Comparison of ENCODE assay signal across 10 mouse cellular contexts in the genomic region with DNA sequence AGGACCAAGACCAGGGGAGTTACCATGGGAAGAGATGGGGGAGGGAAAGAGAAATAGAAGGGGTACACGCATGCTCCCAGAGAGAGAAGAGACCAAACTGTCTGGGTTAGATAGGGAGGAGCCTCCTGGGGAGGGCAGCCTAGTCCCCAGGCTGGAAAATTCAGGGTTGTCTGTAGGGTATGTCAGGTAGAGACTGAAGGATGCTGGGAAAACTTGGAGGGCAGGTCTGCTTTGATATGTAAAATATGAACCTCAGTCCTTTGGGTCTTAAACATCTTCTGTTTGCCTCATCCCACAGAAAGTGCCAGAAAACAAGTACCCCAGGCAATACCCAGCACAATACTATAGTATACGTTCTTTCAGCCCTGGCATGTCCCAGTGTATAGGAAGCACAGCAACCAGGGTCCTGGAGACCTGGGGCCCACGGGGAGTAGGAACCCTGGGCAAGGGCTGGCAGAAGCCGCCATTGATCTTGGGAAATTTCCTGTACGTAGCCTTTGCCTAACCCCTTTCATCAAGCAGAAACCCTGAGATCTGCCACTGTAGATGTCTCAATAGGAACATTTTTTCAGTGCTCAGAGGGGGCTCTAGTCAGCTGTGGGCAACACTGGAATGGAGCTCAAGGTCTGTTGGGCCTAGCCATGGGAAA. TPM values are rescaled to one million over a fixed set of nuclear protein-coding genes. Genes with fewer than 3 reads are reported as not detected.
DNase-seq lines count a peak whose midpoint lies in the region; ATAC-seq and TF ChIP-seq lines count a peak whose summit lies in the region.
"Had no signal": no experiment of that assay in that cellular context is flagged by ENCODE, and none has a peak within 500 bp of the region (broad histone marks: within the 10 kb centered on the region; RNA-seq: fewer than 3 reads in every experiment).

No protein-coding gene starts in this region.

- H3K9ac ChIP-seq in kidney, embryonic 15.5 days: no peak overlapping the region
- H3K9ac ChIP-seq in midbrain, embryonic 14.5 days (replicated peaks; ENCODE audit: low read length): no peak overlapping the region; the same call in 1 of the 2 replicates

- peak overlapping the region; percentile 87 for H3K27ac ChIP-seq in kidney, embryonic 15.5 days
- H3K27ac ChIP-seq in bone marrow, adult 2 months (ENCODE audit: control insufficient read depth, insufficient read depth, low read depth, low read length, poor library complexity): peak overlapping the region; percentile 26; the same call in 1 of the 2 replicates
- peak overlapping the region; percentile 90 for H3K27ac ChIP-seq in hindbrain, embryonic 10.5 days
- H3K27ac ChIP-seq in midbrain, embryonic 14.5 days (replicated peaks; ENCODE audit: low read depth, low read length): peak overlapping the region; percentile 70

- peak overlapping the region; percentile 38 for H3K4me2 ChIP-seq in kidney, embryonic 15.5 days
- H3K4me2 ChIP-seq in midbrain, embryonic 14.5 days (ENCODE audit: low read length): peak overlapping the region; percentile 28

- H3K9me3 ChIP-seq in kidney, embryonic 15.5 days (replicated peaks): no peaks in the 10 kb centered on the region
- H3K9me3 ChIP-seq in hindbrain, embryonic 10.5 days: no peaks in the 10 kb centered on the region
- H3K9me3 ChIP-seq in midbrain, embryonic 14.5 days (ENCODE audit: control insufficient read depth, low read length): no peaks in the 10 kb centered on the region

- peaks cover 89% of the 10 kb centered on the region for H3K4me1 ChIP-seq in kidney, embryonic 15.5 days
- H3K4me1 ChIP-seq in bone marrow, adult 2 months (ENCODE audit: control insufficient read depth, insufficient read depth, low read length): peaks cover 3% of the 10 kb centered on the region
- peaks cover 98% of the 10 kb centered on the region for H3K4me1 ChIP-seq in hindbrain, embryonic 10.5 days (replicated peaks)
- peaks cover 78% of the 10 kb centered on the region for H3K4me1 ChIP-seq in midbrain, embryonic 14.5 days (ENCODE audit: control insufficient read depth, insufficient read depth, low read length)

- WGBS in kidney, embryonic 15.5 days: 70% methylated on average over 5 of the region's 5 CpGs
- 49% methylated on average over 5 of the region's 5 CpGs for WGBS in bone marrow, adult 2 months
- WGBS in hindbrain, embryonic 10.5 days: 29% methylated on average over 5 of the region's 5 CpGs
- WGBS in midbrain, embryonic 14.5 days: 22% methylated on average over 5 of the region's 5 CpGs

- H3K27me3 ChIP-seq in kidney, embryonic 15.5 days: no peaks in the 10 kb centered on the region
- H3K27me3 ChIP-seq in hindbrain, embryonic 10.5 days (ENCODE audit: insufficient read depth, poor library complexity, severe bottlenecking): no peaks in the 10 kb centered on the region
- no peaks in the 10 kb centered on the region for H3K27me3 ChIP-seq in midbrain, embryonic 14.5 days (ENCODE audit: control insufficient read depth, insufficient read depth, low read length)
- H3K27me3 ChIP-seq: CH12.LX had no signal

- TF ChIP-seq POLR2A in bone marrow, adult 2 months (IDR thresholded peaks at IDR 0.05; ENCODE audit: borderline replicate concordance, control insufficient read depth, low read depth, low read length): no peak

- peaks cover 51% of the 10 kb centered on the region for H3K36me3 ChIP-seq in kidney, embryonic 15.5 days
- peaks cover 68% of the 10 kb centered on the region for H3K36me3 ChIP-seq in hindbrain, embryonic 10.5 days
- H3K36me3 ChIP-seq in midbrain, embryonic 14.5 days (ENCODE audit: control insufficient read depth, insufficient read depth, low read length): peaks cover 35% of the 10 kb centered on the region

- TF ChIP-seq CTCF in bone marrow, adult 2 months (IDR thresholded peaks at IDR 0.05; ENCODE audit: control insufficient read depth, insufficient read depth, low read length): no peak

- no peak for DNase-seq in kidney, adult 11 months
- no peak for DNase-seq in hindbrain, embryonic 10.5 days (ENCODE audit: low spot score)
- DNase-seq in midbrain, embryonic 14.5 days: no peak
- DNase-seq in testis, postnatal 10 days (ENCODE audit: low spot score): no peak
- no peak for DNase-seq in adrenal gland, postnatal 25 days
- no peak for DNase-seq in layer of hippocampus, postnatal 14 days (ENCODE audit: low spot score in 2 of 2)
- DNase-seq: spleen, adult 18-20 months had no signal

- no peak overlapping the region for H3K4me3 ChIP-seq in kidney, embryonic 15.5 days (replicated peaks)
- no peak overlapping the region for H3K4me3 ChIP-seq in bone marrow, adult 2 months (replicated peaks; ENCODE audit: control insufficient read depth, low read depth, low read length)
- peak overlapping the region; percentile 27 for H3K4me3 ChIP-seq in hindbrain, embryonic 10.5 days
- no peak overlapping the region for H3K4me3 ChIP-seq in midbrain, embryonic 14.5 days (replicated peaks; ENCODE audit: low read depth, low read length)

- peak; percentile 3; the same call in 1 of the 2 replicates for ATAC-seq in kidney, embryonic 15.5 days (replicated peaks; ENCODE audit: low FRiP score)
- 0 out of 2 replicates have a peak, but pooled peaks have one; percentile 6 for ATAC-seq in midbrain, embryonic 14.5 days (ENCODE audit: low FRiP score, low TSS enrichment)

RNA-seq across cellular contexts. Expression of a gene that starts 9.0 kb away (rescaled TPM):
- polyA plus RNA-seq in kidney, embryonic 15.5 days (2015; fragmentation: Nextera tagmentation; extraction: Ambion mirVana): 83.9 and 96.4 TPM in 2 replicates
- polyA plus RNA-seq in bone marrow, adult 2 months (2011; ENCODE audit: insufficient read depth, insufficient read length, low replicate concordance, missing spikeins): 21.5 and 37.5 TPM in 2 replicates
- 72.6 and 85.8 TPM in 2 replicates for polyA plus RNA-seq in hindbrain, embryonic 10.5 days (2016; fragmentation: Nextera tagmentation; extraction: Ambion mirVana)
- 122 and 142 TPM in 2 replicates for polyA plus RNA-seq in midbrain, embryonic 14.5 days (2014; fragmentation: Nextera tagmentation; extraction: Ambion mirVana)
- total RNA-seq in adrenal gland, postnatal 25 days (2021): 33.7 and 46.7 TPM in 2 replicates
- total RNA-seq in layer of hippocampus, postnatal 14 days (2021): 100 to 1,000 TPM; 209 to 213 TPM

RNA-seq across cellular contexts. Expression of a gene that starts 12.3 kb away (rescaled TPM):
- 2.4 and 2.5 TPM in 2 replicates for polyA plus RNA-seq in kidney, embryonic 15.5 days (2015; fragmentation: Nextera tagmentation; extraction: Ambion mirVana)
- polyA plus RNA-seq in bone marrow, adult 2 months (2011; ENCODE audit: insufficient read depth, insufficient read length, low replicate concordance, missing spikeins): 134 and 235 TPM in 2 replicates
- polyA plus RNA-seq in hindbrain, embryonic 10.5 days (2016; fragmentation: Nextera tagmentation; extraction: Ambion mirVana): 0.50 TPM in 1 of 2 replicates, not detected in the other
- 0.51 and 2.5 TPM in 2 replicates for polyA plus RNA-seq in midbrain, embryonic 14.5 days (2014; fragmentation: Nextera tagmentation; extraction: Ambion mirVana)
- 1.8 and 7.2 TPM in 2 replicates for total RNA-seq in adrenal gland, postnatal 25 days (2021)
- under 1 TPM; 0.55 to 0.76 TPM for total RNA-seq in layer of hippocampus, postnatal 14 days (2021)

RNA-seq across cellular contexts. Expression of a gene that starts 14.8 kb away (rescaled TPM):
- polyA plus RNA-seq in kidney, embryonic 15.5 days (2015; fragmentation: Nextera tagmentation; extraction: Ambion mirVana): 7.6 and 7.8 TPM in 2 replicates
- polyA plus RNA-seq in bone marrow, adult 2 months (2011; ENCODE audit: insufficient read depth, insufficient read length, low replicate concordance, missing spikeins): 8.2 and 9.5 TPM in 2 replicates
- 4.3 and 7.0 TPM in 2 replicates for polyA plus RNA-seq in hindbrain, embryonic 10.5 days (2016; fragmentation: Nextera tagmentation; extraction: Ambion mirVana)
- polyA plus RNA-seq in midbrain, embryonic 14.5 days (2014; fragmentation: Nextera tagmentation; extraction: Ambion mirVana): 0.84 and 0.96 TPM in 2 replicates
- 3.5 and 3.7 TPM in 2 replicates for total RNA-seq in adrenal gland, postnatal 25 days (2021)
- 1 to 10 TPM; 6.5 to 6.7 TPM for total RNA-seq in layer of hippocampus, postnatal 14 days (2021)

RNA-seq across cellular contexts. Expression of a gene that starts 27.4 kb away (rescaled TPM):
- polyA plus RNA-seq in kidney, embryonic 15.5 days (2015; fragmentation: Nextera tagmentation; extraction: Ambion mirVana): 0.84 and 1.0 TPM in 2 replicates
- 0.99 and 1.8 TPM in 2 replicates for polyA plus RNA-seq in bone marrow, adult 2 months (2011; ENCODE audit: insufficient read depth, insufficient read length, low replicate concordance, missing spikeins)
- polyA plus RNA-seq in hindbrain, embryonic 10.5 days (2016; fragmentation: Nextera tagmentation; extraction: Ambion mirVana): 1.2 and 1.8 TPM in 2 replicates
- 1.9 and 2.0 TPM in 2 replicates for polyA plus RNA-seq in midbrain, embryonic 14.5 days (2014; fragmentation: Nextera tagmentation; extraction: Ambion mirVana)
- total RNA-seq in adrenal gland, postnatal 25 days (2021): 3.3 and 4.1 TPM in 2 replicates
- total RNA-seq in layer of hippocampus, postnatal 14 days (2021): under 1 TPM; 0.25 to 0.33 TPM

RNA-seq across cellular contexts. Expression of a gene that starts 46.4 kb away (rescaled TPM):
- 19.1 and 21.4 TPM in 2 replicates for polyA plus RNA-seq in kidney, embryonic 15.5 days (2015; fragmentation: Nextera tagmentation; extraction: Ambion mirVana)
- 15.7 and 42.5 TPM in 2 replicates for polyA plus RNA-seq in bone marrow, adult 2 months (2011; ENCODE audit: insufficient read depth, insufficient read length, low replicate concordance, missing spikeins)
- 22.3 and 23.0 TPM in 2 replicates for polyA plus RNA-seq in hindbrain, embryonic 10.5 days (2016; fragmentation: Nextera tagmentation; extraction: Ambion mirVana)
- 27.7 and 31.5 TPM in 2 replicates for polyA plus RNA-seq in midbrain, embryonic 14.5 days (2014; fragmentation: Nextera tagmentation; extraction: Ambion mirVana)
- 24.1 and 29.6 TPM in 2 replicates for total RNA-seq in adrenal gland, postnatal 25 days (2021)
- 10 to 100 TPM; 37.7 to 38.4 TPM for total RNA-seq in layer of hippocampus, postnatal 14 days (2021)

Comparison
In these comparisons a context has a peak if more than half of its experiments do, and no peak if none do; other contexts are left out.
1. H3K27ac ChIP-seq: peak in every context shown above with its lines; median percentile 90 in hindbrain, embryonic 10.5 days; 87 in kidney, embryonic 15.5 days; 70 in midbrain, embryonic 14.5 days; 26 in bone marrow, adult 2 months.
2. RNA of a gene that starts 12.3 kb away (polyA plus RNA-seq): 134 to 235 TPM in bone marrow, adult 2 months; 2.4 to 2.5 TPM in kidney, embryonic 15.5 days, 0.51 to 2.5 TPM in midbrain, embryonic 14.5 days and 0.50 TPM in hindbrain, embryonic 10.5 days; every median in the first group is over 10 times any median in the second.